Comparison of ENCODE assay signal across 16 mouse cellular contexts in the genomic region with DNA sequence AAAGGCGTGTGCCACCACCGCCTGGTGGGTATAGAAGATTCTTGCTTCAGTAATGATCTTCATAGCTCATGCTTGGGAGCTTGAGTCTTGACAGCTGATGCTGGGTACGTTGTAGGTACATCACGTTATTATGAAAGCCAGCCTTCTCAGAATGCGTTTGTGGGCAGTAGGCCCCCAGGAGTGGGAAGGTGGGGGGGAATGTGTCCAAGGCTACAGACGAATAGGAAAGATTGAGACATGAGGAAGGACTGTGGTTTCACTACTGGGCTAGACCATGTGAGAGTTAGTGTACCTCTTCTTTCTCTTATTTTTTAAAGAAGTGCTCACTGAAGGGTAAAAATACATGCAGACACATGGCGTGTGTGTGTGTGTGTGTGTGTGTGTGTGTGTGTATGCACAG. TPM values are rescaled to one million over a fixed set of nuclear protein-coding genes. Genes with fewer than 3 reads are reported as not detected.
"Had no signal": no experiment of that assay in that cellular context is flagged by ENCODE, and none has a peak within 500 bp of the region (broad histone marks: within the 10 kb centered on the region; RNA-seq: fewer than 3 reads in every experiment).

No protein-coding gene starts in this region.

- H3K9me3 ChIP-seq: midbrain, embryonic 13.5 days; midbrain, embryonic 15.5 days; neural tube, embryonic 12.5 days; stomach, embryonic 15.5 days had no signal

- H3K4me3 ChIP-seq: megakaryocyte, embryonic 14.5 days; midbrain, embryonic 13.5 days; midbrain, embryonic 15.5 days; neural tube, embryonic 12.5 days; stomach, embryonic 15.5 days had no signal

- H3K36me3 ChIP-seq: midbrain, embryonic 13.5 days; midbrain, embryonic 15.5 days; neural tube, embryonic 12.5 days; stomach, embryonic 15.5 days had no signal

- H3K4me1 ChIP-seq: stomach, embryonic 15.5 days had no signal

- H3K27ac ChIP-seq: midbrain, embryonic 13.5 days; midbrain, embryonic 15.5 days; neural tube, embryonic 12.5 days; stomach, embryonic 15.5 days; stomach, postnatal 0 days had no signal

- DNase-seq: lung, adult 18-20 months; lung, embryonic 14.5 days; lung, postnatal 10 days; lung, postnatal 4 days; right cerebral cortex, postnatal 14 days; thymus, adult 2 months; thymus, postnatal 25 days; thymus, postnatal 4 days had no signal

- ATAC-seq: midbrain, embryonic 13.5 days; midbrain, embryonic 15.5 days had no signal

RNA-seq across cellular contexts. Expression of a gene that starts 8.3 kb away (rescaled TPM):
- total RNA-seq: monocyte, adult 5-6 weeks; neutrophil, adult 5-6 weeks had no signal
